In genomic region chr2:144764116-144764788, GRCm38 (mm10) we compare ENCODE assay signal across 20 mouse cellular contexts. TPM values are rescaled to one million over a fixed set of nuclear protein-coding genes. Genes with fewer than 3 reads are reported as not detected.
"Had no signal": no experiment of that assay in that cellular context is flagged by ENCODE, and none has a peak within 500 bp of the region (broad histone marks: within the 10 kb centered on the region; RNA-seq: fewer than 3 reads in every experiment).

No protein-coding gene starts in this region.

- H3K9ac ChIP-seq: liver, embryonic 12.5 days; lung, embryonic 14.5 days; neural tube, embryonic 15.5 days had no signal

- H3K4me1 ChIP-seq: limb, embryonic 10.5 days; liver, embryonic 12.5 days; neural tube, embryonic 15.5 days had no signal

- H3K4me2 ChIP-seq: liver, embryonic 12.5 days; lung, embryonic 14.5 days; neural tube, embryonic 15.5 days had no signal

- DNase-seq: kidney, adult 8-10 months; kidney, postnatal 4 days; lung, embryonic 14.5 days; lung, postnatal 10 days; lung, postnatal 4 days; right cerebral cortex, postnatal 4 days; spleen, adult 18-20 months; thymus, adult 18-20 months; thymus, postnatal 14 days had no signal

- H3K27ac ChIP-seq: kidney, postnatal 0 days; layer of hippocampus, adult 2 months; limb, embryonic 10.5 days; liver, embryonic 12.5 days; neural tube, embryonic 15.5 days had no signal

- H3K27me3 ChIP-seq: liver, embryonic 12.5 days; neural tube, embryonic 15.5 days had no signal

- H3K9me3 ChIP-seq: limb, embryonic 10.5 days; neural tube, embryonic 15.5 days had no signal

- ATAC-seq: intestine, embryonic 16.5 days; liver, embryonic 12.5 days had no signal

- H3K4me3 ChIP-seq: layer of hippocampus, adult 2 months; limb, embryonic 10.5 days; liver, embryonic 12.5 days; myocyte; neural tube, embryonic 15.5 days had no signal

- H3K36me3 ChIP-seq: limb, embryonic 10.5 days had no signal

RNA-seq across cellular contexts. Expression of gene Scp2d1, which starts 59.2 kb away (rescaled TPM):
- polyA plus RNA-seq: intestine, embryonic 16.5 days; kidney, postnatal 0 days; limb, embryonic 10.5 days; limb, embryonic 14.5 days; liver, embryonic 12.5 days; liver, embryonic 16.5 days; lung, embryonic 14.5 days; myocyte; neural tube, embryonic 11.5 days; neural tube, embryonic 15.5 days; stomach, embryonic 14.5 days had no signal
